Mouse (Mus musculus) limb, embryonic 14.5 days (tissue): ENCODE measurements at regions not wholly inside any gene's neighbourhood (a gene's known extent, or its start where the extent isn't known, plus 50 kb on each side); places are given as distances from the start of the nearest gene placed in this dataset.

ENCODE experiments used
- ATAC-seq: fragments of 200-750 bp; cut with Nextera tagmentation; 2 replicates; pipeline ENCODE4 v1.8.0; 2017; ENCODE audit warnings: low read depth, moderate number of reproducible peaks, moderate TSS enrichment; ENCODE audit not compliant: low FRiP score
- DNase-seq: peaks from one replicate; pipeline ENCODE4 v3.0.0-alpha.2; 2015; ENCODE audit warnings: low spot score
- H3K27ac ChIP-seq: fragments of 300-500 bp; sonication (generic); replicated peaks from 2 replicates; pipeline ENCODE4 v1.5.1; 2014; ENCODE audit warnings: low read depth, mild to moderate bottlenecking, low read length, moderate library complexity, mixed read lengths
- H3K27me3 ChIP-seq: fragments of 300-500 bp; sonication (generic); 2 replicates; pipeline ENCODE4 v1.6.1; 2014; ENCODE audit warnings: low read length, mixed read lengths; ENCODE audit not compliant: control insufficient read depth, insufficient read depth
- H3K36me3 ChIP-seq: fragments of 300-500 bp; sonication (generic); 2 replicates; pipeline ENCODE4 v1.6.1; 2014; ENCODE audit warnings: mild to moderate bottlenecking, low read length, moderate library complexity, mixed read lengths; ENCODE audit not compliant: control insufficient read depth, insufficient read depth
- H3K4me1 ChIP-seq: fragments of 300-500 bp; sonication (generic); 2 replicates; pipeline ENCODE4 v1.6.1; 2014; ENCODE audit warnings: antibody characterized with exemption, low read length, mixed read lengths; ENCODE audit not compliant: control insufficient read depth, insufficient read depth
- H3K4me2 ChIP-seq: fragments of 300-500 bp; sonication (generic); replicated peaks from 2 replicates; pipeline ENCODE4 v1.6.1; 2014; ENCODE audit warnings: low read depth, mild to moderate bottlenecking, low read length, moderate library complexity; ENCODE audit not compliant: severe bottlenecking
- H3K4me3 ChIP-seq: fragments of 300-500 bp; sonication (generic); replicated peaks from 2 replicates; pipeline ENCODE4 v1.5.1; 2014; ENCODE audit warnings: low read length
- H3K9ac ChIP-seq: fragments of 300-500 bp; sonication (generic); 2 replicates; pipeline ENCODE4 v1.6.1; 2014; ENCODE audit warnings: mild to moderate bottlenecking, low read depth, low read length, moderate library complexity; ENCODE audit not compliant: severe bottlenecking
- H3K9me3 ChIP-seq: fragments of 300-500 bp; sonication (generic); 2 replicates; pipeline ENCODE4 v1.6.1; 2016; ENCODE audit warnings: low read length; ENCODE audit not compliant: control insufficient read depth
- POLR2A ChIP-seq: fragments of 200-500 bp; IDR thresholded peaks from 2 replicates; pipeline ENCODE4 v1.8.0; 2012; ENCODE audit warnings: inconsistent platforms, mild to moderate bottlenecking, moderate library complexity, borderline replicate concordance; ENCODE audit not compliant: insufficient read depth, insufficient read length; ENCODE audit errors: extremely low read depth
- WGBS: fragments of 180-500 bp; shearing (Covaris S2); extraction: QIAGEN DNeasy Blood & Tissue Kit; methylation state at CpG from one replicate; pipeline ENCODE4 v1.1.7; 2014; 5-methylcytosine and 5-hydroxymethylcytosine counted together

GRCm38 (mm10) chr5:16976006-16976405, 184.4 kb downstream of the Gm28710 start:
- H3K9ac ChIP-seq, result no peak overlapping the region
- no peaks in the 10 kb centered on the region for H3K27me3 ChIP-seq
- no peak for ATAC-seq
- H3K4me2 ChIP-seq, result no peak overlapping the region
- WGBS, result 92% methylated on average over 2 of the region's 2 CpGs
- H3K36me3 ChIP-seq, result no peaks in the 10 kb centered on the region
- DNase-seq, result no peak
- H3K9me3 ChIP-seq, result no peaks in the 10 kb centered on the region
- TF ChIP-seq POLR2A, result no peak
- no peaks in the 10 kb centered on the region for H3K4me1 ChIP-seq
- H3K27ac ChIP-seq, result no peak overlapping the region
- H3K4me3 ChIP-seq, result no peak overlapping the region

DNA sequence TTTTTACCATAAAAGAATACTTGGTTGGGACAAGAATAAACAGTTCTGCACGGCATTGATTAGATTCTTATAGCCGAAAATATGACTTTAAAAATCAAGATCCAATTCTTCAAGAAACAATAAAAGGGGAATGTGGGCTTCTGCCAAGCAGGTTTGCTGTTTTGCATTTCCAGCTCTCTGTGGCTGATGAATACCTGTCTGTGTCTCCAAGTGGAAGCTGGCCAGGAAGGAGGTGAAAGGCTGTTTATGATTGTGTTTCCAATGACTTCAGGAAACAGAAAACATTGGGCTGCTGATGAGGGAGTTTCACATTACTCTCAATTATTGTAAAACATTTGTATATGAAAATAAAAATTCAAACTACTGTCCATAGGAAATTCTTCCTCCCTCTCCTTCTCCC, 193.3 kb downstream of the Gm28710 start:
- no peak for TF ChIP-seq POLR2A
- H3K27ac ChIP-seq, result no peak overlapping the region
- H3K4me3 ChIP-seq, result no peak overlapping the region
- H3K27me3 ChIP-seq, result no peaks in the 10 kb centered on the region
- no peaks in the 10 kb centered on the region for H3K9me3 ChIP-seq
- H3K4me2 ChIP-seq, result no peak overlapping the region
- H3K36me3 ChIP-seq, result no peaks in the 10 kb centered on the region
- peak; percentile 67; the same call in 1 of the 2 replicates for ATAC-seq
- peak; percentile 75 for DNase-seq
- no peaks in the 10 kb centered on the region for H3K4me1 ChIP-seq
- H3K9ac ChIP-seq, result no peak overlapping the region
- WGBS, result 44% methylated on average over 2 of the region's 2 CpGs

DNA sequence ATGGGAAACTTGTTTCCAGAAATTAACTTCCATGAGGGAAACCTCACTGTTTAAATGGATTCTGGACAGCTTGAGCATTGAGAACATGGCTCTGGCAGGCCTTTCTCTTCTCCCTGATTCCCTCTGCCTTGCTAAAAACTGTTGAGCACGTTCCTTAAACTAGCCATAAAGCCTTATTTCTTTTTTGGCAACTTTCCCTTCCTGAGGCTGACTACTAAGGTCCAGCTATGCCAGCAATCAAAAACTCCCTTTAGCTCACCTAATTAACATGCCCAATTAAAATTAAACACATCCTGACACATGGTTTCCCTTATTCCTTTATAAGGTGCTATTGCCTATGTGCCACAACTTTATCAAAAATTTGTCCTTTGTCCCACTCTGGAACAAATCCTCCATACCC, 199.9 kb downstream of the Gm28710 start:
- no peak overlapping the region for H3K27ac ChIP-seq
- no peak overlapping the region for H3K9ac ChIP-seq
- H3K4me2 ChIP-seq, result no peak overlapping the region
- no peak overlapping the region for H3K4me3 ChIP-seq
- no peaks in the 10 kb centered on the region for H3K9me3 ChIP-seq
- no peak for DNase-seq
- 23% methylated on average over 1 of the region's 1 CpGs for WGBS
- no peaks in the 10 kb centered on the region for H3K4me1 ChIP-seq
- H3K36me3 ChIP-seq, result no peaks in the 10 kb centered on the region
- no peaks in the 10 kb centered on the region for H3K27me3 ChIP-seq
- no peak for ATAC-seq
- TF ChIP-seq POLR2A, result no peak

- DNase-seq (peak; percentile 19), ATAC-seq (no peak)
- Histone ChIP-seq H3K9me3 (no peaks in the 10 kb centered on the region), H3K36me3 (no peaks in the 10 kb centered on the region), H3K27me3 (no peaks in the 10 kb centered on the region), H3K4me3 (no peak overlapping the region), H3K27ac (no peak overlapping the region), H3K4me2 (no peak overlapping the region), H3K4me1 (no peaks in the 10 kb centered on the region), H3K9ac (no peak overlapping the region)
- TF ChIP-seq POLR2A, result no peak
- WGBS, result 42% methylated on average over 2 of the region's 2 CpGs
Measured at GRCm38 (mm10) chr5:16999183-16999582, 207.6 kb downstream of the Gm28710 start.

GRCm38 (mm10) chr5:17006807-17007522, 215.4 kb downstream of the Gm28710 start:
- Histone ChIP-seq H3K36me3 (no peaks in the 10 kb centered on the region), H3K4me2 (no peak overlapping the region), H3K9me3 (no peaks in the 10 kb centered on the region), H3K4me1 (no peaks in the 10 kb centered on the region), H3K9ac (no peak overlapping the region), H3K27me3 (no peaks in the 10 kb centered on the region), H3K27ac (no peak overlapping the region), H3K4me3 (no peak overlapping the region)
- DNase-seq (peak; percentile 14), ATAC-seq (no peak)
- WGBS, result 43% methylated on average over 3 of the region's 3 CpGs
- no peak for TF ChIP-seq POLR2A
